Mouse (Mus musculus) layer of hippocampus, adult 8-10 months (tissue): ENCODE results near the gene Nkd2. TPM values are rescaled to one million over a fixed set of nuclear protein-coding genes. Genes with fewer than 3 reads are reported as not detected.

Experiments
- DNase-seq, 2 experiments: peaks; one replicate each; pipeline ENCODE4 v3.0.0; 2022; ENCODE audit warnings: low spot score in 2 of 2
- total RNA-seq, 4 experiments: library from RNA; stranded (reverse); gene quantifications; 2 replicates each; pipeline ENCODE4 v1.2.4; 2022

The Nkd2 gene
- 10 to 100 TPM in 1 of 4 experiments, 1 to 10 TPM in 3; 6.1 to 12.0 (median 7.5) TPM for total RNA-seq

DNA sequence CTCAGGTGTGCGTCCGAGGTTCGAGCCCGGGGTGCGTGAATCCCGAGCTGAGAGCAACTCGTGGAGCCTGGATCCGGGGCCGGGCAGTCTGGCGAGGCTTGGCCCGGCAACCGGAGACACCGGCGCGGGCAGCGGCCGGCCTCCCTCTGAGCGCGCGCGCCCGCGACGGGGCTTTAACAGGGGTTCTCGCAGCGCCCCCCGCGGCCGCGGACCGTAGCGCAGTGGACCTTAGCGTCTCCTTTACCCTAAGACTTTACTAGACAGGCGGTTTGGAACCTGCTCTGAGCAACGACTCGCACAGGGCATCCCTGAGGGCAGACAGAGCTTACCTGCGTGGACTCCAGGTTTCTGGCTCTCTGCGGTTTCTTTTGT lies at the start of gene Nkd2:
TSS of gene Nkd2 (minus strand) at position 167 of the 372 bp plus-strand sequence.
- DNase-seq = peak; percentile 26 to 74

DNA sequence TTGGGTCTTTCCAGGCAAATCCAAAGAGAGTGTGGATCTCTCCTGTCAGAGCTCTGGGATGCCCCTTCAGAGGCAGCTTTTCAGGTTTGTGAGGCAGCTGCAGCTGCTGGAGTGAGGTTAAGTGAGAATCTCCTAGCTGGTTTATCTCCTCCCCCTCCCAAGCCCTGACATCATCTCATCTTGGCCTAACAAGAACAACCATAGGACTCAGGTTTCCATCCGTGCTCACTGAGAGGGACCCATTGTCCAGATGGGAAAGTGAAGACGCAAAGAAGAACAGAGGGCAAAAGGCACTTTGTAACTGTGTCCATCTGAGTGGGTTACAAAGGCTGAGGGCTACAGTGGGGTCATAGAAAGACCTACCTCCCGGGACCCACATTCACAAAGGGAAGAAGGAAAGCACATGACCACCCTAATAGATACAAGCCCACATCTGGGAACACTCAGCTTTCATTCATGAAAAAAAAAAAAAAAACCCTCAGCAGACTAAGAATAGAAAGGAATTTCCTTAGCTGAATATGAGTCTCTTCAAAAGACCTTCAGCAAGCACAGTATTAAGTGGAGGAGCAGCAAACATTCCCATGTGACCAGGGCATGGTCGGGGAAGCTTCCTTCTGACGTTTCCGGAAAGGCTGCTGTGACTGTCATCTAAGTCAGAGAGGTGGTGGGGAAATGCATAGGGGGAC lies 45.2 kb upstream of the Nkd2 start:
- DNase-seq = no peak

DNA sequence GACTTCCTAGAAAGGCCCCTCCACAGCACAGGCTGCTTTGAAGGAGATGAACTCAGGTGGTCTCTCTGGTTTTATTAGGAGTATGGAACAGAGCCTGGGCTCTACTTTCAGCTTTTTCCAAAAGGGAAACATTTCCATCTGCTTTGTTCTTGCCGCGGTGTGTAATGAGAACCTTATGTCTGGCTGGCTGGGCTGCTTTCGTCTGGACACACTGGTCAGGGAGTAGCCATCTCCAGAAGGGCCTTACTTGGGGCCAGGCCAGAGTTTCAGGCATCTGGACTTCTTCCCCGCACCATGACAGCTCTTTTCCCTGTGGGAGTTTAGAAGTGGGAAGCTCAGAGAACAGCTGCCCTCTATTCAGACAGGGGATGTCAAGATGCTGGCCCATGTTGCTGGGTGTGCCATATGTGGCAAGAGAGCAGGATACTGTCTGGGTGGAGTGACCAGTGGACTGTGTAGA lies 40.0 kb upstream of the Nkd2 start:
- no peak for DNase-seq

DNA sequence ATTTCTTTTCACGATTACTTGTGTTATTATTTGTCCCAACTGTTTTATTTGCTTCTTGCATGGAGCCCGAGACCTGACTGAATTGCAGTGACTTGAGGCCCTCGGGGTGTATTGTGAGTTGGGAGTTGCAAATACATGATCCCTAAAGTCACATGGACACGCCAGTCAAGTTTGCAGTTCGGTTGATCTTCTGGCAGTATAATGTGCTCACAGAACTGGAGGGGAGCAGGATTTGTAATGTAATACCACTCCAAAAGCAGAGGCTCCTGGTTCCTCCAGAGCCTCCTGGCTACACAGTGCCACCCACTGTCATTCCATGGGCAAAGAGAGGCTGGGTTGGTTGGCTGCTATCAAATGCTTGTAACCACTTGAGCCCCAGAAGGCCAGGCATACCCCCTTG lies 39.2 kb upstream of the Nkd2 start:
- no peak for DNase-seq

DNA sequence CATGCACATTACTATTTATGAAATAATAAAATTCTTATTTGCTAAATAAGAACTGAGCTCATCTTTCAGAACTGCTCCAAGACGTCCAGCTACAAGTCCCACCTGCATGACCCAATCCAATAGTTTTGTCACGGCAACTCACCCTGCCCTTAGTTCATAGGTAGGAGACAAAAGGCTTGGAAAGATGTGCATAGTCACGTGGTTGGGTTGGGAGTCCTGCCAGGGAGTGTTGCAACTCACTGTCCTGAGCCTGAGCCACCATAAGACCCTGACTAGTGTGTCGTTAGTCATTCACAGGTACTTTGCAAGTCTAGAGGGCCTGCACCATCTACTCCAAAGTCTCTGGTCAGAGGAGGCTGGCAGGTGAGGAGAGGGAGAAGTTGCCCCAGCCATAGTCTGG lies 38.6 kb upstream of the Nkd2 start:
- DNase-seq = no peak

DNA sequence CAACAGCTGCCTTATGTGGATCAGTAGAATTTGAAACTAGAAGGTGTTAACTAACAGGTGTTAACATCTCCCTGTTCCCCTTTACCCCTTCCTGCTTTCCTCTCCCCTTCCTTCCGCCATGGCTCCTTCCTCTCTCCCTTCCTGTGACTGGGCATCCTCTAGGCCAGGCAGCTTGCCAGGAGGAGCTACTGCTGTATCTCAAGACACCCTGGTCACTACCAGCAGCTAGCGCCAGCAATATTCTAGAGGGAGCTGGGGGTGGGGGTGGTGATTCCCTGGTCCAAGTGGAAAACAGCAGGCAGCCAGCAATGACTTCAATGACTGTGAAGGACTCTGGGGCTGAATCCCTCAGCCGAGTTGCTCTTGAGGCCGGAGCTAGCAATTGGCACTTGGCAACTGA lies 38.2 kb upstream of the Nkd2 start:
- no peak for DNase-seq

DNA sequence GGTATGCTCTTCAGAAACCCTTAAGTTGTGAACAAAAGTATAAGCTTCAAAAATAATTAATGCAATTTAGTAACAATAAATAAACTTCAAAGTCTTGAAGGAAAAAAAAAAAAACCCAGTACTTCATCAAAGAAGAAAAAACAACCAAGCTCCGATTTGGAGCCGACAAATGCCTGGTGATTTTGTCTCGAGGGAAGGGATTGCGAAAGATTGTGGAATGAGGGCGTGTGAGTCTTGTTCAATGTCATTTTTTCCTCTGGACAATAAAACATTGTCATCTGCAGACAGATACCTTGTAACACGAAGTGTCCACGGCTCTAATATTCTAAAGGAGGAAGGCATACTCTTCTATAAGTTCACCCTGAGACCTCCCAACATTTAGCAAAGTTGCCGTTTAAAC lies 33.9 kb upstream of the Nkd2 start:
- no peak for DNase-seq

DNA sequence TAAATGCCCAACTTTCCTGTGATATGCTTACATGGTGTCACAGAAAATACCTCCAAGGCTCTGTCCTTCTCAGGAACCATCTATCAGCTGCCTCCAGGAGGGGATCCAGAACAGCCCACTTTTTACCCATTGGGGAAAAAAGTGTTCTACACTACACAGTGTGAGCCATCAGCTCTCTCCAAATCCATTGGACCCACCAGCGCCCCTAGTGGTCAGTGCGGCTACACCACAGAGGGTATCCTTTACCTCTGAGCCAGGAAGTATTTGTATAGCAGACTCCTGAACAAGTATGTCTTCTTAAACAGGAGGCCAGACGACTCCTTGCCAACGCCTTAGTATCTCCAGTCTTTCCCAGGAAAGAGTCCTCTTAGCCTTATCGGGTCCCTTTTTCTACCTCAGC lies 32.4 kb upstream of the Nkd2 start:
- DNase-seq = peak in 1 of 2 experiments; percentile 9

DNA sequence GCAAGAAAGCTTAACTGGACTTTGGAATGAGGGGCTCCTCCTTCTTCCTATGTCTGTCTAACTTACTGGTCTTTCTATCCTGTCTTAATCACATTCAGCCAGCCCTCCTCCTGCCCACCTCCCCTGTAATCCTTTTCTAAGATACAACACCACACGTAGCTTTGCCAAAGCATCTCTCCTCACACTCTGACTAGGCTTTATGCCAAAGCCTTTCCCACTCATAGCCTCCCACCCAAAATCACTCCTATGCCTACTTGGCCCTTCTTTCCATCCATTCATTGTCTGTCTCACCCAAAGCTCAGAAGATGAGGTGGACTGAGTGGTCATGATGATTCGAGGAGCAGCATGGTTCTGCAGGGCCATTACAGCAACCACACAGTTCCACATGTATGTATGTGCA lies 24.7 kb upstream of the Nkd2 start:
- no peak for DNase-seq

DNA sequence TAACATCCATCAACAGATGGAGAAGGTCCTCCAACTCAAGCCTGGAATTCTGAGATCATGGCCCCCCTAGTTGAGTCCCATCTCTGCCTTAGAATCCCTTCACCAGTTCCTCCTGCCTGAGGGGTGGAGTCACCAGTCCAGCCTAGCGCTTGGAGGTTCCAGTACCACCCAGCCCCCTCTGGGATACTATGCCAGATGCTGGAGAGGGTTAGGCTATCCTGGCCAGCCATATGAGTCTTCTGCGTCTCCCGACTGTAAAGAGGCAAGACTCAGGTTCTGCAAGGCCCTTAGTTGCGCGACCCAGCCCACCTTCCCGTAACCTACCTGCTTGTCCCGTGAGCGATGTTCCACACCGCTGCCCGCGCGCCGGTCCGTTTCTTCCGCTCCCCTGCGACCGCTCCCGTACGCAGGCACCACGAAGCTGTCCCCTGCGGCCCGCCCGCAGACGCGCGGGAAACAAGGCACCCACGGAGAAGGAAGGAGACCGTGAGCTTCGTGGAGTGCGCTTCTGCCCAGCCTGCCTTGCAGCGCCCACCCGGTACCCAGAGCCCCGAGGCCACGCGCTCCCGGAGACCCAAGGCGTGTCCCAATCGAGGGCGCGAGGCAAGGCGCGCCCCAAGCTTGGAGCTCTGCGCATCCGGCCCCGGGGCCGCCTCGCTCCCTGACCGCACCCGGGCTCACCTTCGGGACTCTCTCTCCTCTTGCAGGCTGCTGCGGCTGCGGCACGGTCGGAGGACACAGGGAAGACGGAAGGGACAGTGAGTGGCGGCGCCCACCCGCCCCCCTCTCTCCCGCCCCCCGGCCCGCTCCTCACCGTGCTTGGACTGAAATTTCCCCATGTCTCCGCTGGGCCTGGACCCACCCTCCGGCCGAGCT lies 604 bp downstream of the Nkd2 start:
- no peak for DNase-seq

DNA sequence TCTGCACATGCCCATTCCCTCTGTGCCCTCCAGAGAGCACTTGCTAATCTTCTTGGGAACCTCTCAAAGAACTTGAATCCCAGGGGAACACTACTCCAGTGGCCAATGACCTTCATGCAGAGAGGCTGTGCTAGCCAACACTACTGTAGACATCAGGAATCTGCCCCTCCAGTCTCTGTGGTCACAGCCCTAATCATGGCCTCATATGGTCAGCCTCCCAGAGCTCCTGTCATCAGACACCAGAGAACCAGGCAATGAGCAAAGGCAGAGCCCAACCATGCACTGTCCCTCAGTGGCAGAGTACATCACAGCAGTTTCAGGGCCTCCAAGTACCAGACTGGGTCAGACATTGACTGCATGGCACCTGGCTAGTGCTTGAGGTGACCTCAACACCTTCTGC lies 4.7 kb downstream of the Nkd2 start:
- DNase-seq = no peak

DNA sequence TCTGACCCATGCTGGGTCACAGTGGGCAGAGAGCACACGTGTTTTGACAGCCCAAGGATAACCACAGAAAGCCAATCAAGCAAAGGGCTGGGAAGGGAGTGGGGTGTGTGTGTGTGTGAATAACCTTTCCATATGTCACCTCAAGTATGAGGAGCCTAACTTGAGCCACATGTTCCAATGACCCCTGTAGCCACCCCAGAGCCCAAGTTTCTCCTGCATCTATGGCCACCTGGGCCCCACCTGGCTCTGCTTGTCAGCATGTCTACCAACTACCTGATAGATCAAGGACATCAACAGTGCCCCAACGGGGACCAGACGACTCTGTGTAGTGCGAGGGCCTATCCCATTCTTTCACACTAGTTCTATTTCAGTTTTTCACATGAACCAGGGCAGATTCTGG lies 7.7 kb downstream of the Nkd2 start:
- DNase-seq = no peak

DNA sequence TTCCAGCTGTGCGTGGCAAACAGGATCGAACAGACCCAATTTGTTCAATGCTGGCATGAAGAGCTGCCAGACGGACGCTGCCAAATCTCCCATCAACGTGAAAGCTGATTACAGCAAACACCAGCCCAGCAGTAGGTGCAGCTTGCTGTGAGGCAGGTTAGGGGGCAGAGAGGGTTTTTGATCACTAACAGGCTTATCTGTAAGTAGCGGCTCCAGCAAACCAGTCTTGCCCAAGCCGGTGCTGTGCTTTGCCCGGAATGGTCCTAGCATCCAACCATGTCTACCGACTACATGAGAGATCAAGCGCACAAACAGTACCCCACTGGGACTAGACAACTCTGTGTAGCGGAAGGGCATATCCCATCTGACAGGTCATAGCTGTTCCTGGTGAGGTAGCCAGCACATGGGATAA lies 8.3 kb downstream of the Nkd2 start:
- DNase-seq = peak in 1 of 2 experiments; percentile 13

DNA sequence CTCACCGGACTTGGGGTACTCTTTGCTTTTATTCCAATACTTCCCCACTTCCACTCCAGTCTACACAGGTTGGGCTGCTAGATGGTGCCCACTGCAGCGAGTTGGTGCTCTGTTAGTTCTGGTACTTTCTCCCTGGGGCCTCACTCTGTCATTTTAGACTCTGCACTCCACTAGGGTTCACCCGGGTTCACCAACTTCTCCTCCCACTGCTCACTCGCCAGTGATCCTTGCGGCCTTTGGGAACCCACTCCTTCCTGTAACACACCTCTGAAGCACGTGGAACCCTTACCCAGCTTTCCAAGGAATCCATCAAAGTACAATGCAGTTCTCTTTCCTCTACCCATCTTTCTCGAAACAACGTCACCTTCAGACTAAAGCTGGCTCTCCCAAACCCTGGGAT lies 9.7 kb downstream of the Nkd2 start:
- no peak for DNase-seq

DNA sequence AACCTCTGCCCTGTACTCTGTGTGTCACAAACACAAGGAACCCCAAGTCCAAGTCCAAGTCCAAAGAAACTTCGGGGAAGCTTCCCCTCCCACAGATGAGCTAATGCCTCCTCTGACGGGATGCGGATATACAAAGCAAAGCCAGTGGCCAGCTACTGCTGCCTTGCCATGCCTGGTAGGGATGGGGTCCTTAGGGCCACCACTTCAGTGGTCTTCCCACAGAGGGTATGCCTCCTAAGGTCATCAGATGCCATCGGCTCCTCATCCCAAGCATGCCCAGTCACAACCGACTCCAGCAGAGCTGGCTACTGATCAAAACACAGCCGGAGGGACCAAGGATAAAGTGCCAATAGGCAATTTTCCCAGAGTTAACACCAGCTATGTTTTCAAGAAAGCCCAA lies 10.9 kb downstream of the Nkd2 start:
- no peak for DNase-seq

DNA sequence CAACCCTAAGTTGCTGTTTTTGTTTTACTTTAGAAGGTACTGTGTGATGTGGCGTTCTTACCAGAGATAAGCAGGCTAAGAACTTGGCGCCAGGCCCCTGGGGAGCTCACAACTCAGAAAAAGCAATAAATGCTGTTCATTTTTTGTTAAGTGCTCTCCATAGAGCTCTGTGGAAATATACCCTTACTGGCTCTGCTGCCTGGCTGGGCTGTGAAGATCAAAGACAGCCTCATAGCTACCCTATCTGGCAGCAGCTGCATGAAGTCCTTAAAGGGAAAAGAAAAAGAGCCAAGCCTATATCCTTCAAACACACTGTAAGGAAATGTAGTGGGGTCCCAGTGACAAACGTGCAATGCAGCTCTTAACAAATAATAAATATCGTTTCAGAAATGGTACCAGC lies 11.6 kb downstream of the Nkd2 start:
- no peak for DNase-seq

DNA sequence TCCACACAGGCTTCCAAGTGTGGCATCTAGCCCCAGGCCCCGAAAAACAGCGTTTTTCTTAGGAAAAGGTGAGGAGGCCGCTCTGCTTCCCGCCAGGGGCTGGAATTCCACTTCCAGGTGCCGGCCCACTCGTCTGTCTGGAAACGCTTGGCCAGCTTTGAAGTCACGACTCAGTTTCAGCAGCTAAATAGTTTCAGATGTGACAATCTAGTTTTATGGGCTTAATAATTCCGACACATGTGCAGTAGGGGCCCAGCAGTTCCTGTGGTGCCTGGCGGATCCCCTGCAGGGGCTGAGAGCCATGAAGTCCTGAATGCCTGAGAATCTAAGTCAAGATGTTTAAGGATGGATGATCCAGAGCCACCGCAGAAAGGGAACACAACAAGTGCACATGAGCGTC lies 13.6 kb downstream of the Nkd2 start:
- no peak for DNase-seq

DNA sequence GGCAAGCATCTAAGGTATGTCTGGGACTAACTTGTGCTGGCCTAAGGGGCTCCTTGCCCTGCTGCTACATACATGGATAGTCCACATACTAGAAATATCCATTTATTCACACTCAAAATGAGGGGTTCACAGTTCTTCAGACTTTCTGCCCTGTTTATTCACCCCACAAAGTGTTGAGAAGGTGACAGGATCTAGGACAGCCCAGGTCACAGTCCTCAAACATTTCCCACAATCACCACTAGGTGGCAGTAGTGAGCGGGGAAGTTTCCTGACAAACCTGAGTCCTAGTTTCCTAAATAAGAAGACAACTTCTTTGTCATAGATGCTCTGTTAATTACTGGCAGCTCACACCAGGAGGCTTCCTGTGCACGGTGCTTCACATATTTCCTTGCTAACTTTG lies 15.9 kb downstream of the Nkd2 start:
- DNase-seq = peak in 1 of 2 experiments; percentile 49

DNA sequence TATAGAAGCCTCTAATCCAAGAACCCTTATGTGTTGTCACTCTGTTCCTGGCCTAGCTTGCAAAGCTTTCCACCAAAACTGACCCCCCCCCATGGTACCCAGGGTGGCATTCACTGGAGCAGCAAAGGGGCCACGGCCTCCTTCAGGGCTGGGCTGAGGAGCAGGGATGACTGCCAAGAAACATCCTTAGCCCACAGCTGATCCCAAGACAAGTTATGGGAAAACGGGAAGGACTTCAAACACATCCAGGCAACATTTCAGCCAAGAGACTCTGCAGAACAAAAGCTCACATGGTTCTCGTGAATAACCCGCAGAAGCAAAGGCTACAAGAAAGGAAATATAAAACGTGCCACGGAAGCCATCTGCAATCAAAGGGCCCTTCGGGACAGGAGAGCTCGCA lies 20.2 kb downstream of the Nkd2 start:
- DNase-seq = no peak

DNA sequence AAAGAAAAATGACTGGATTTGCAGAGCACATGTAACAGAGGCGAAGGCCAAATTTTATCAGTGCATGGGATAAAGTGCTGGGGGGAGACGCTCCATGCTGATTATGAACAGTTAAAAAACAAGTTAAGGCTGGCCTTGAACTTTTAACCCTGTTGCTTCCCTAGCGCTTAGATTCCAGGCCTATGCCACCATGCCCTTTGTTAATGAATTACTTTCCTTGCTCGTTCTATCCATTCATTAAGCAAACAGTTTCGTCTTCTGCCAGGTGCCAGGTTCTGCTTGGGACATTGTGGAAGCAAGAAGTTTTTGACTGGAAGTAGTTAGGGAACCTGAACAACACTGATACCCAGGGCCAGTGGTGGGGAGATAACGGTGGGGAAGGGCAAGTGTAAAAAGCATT lies 23.7 kb downstream of the Nkd2 start:
- no peak for DNase-seq

DNA sequence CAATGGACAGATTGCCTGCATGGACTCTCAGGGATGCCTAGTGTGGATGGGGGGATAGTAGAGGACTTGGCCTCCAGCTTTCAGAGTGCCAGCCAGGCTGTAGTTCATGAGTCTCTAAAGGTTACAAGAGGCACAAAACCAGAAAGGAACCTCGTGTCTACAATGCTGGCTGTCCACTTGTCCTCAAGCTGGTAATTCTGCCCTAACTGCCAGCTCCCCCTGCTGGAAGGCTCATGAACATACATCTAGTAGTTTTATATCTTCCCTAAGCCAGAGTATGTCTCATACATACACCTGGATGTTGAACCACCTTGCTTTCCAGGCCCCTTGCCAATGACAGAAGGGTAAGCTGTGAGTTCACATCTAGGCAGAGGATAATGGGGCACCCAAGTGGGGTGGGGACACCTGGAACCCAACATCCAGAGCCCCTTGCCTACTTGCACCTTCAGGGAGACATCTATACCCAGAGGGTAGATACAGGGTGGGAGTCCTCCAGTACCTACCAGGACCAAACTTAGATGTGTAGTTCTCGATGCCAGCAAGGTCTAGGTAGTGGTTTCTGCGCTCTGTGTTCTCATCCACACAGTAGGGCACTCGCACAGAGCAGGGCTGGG lies 25.1 kb downstream of the Nkd2 start:
- DNase-seq = peak in 1 of 2 experiments; percentile 56

DNA sequence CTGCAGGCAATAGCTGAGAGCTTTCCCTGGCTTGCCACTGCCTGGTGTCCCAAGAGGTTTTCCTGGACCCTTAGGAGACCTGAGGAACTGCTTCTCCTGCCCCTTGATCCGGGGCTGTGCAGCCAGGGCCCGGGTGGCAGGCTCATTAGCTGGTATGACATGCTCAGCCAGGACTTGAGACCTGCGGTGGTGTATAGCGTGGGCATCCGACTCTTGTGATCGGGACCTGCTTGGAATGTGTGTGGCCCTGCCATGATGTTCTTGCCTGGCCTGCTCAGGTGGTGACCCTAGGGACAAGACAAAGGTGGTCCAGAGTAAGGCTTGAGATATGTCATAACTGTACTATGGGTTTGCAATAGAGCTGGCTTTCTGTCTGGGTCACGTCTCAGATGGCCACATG lies 26.2 kb downstream of the Nkd2 start:
- no peak for DNase-seq
